Mouse (Mus musculus) intestine, embryonic 16.5 days (tissue): ENCODE data around the gene Arfgap3. TPM values are rescaled to one million over a fixed set of nuclear protein-coding genes. Genes with fewer than 3 reads are reported as not detected.
"Not testable (repeated sequence)": the region's sequence is repeated elsewhere in the genome, so short reads cannot be mapped to it uniquely, and the experiment has no call there.

Source experiments
- ATAC-seq: fragments of 200-750 bp; cut with Nextera tagmentation; 2 replicates; pipeline ENCODE4 v1.8.0; 2017; ENCODE audit warnings: moderate TSS enrichment, moderate library complexity
- H3K27ac ChIP-seq: fragments of 300-500 bp; sonication (generic); 2 replicates; pipeline ENCODE4 v1.5.1; 2014; ENCODE audit warnings: mild to moderate bottlenecking, low read length
- H3K27me3 ChIP-seq: fragments of 300-500 bp; sonication (generic); replicated peaks from 2 replicates; pipeline ENCODE4 v1.6.1; 2014; ENCODE audit warnings: low read length, control low read depth, mixed read lengths; ENCODE audit not compliant: control insufficient read depth, insufficient read depth
- H3K36me3 ChIP-seq: fragments of 300-500 bp; sonication (generic); 2 replicates; pipeline ENCODE4 v1.6.1; 2014; ENCODE audit warnings: low read length, control low read depth; ENCODE audit not compliant: control insufficient read depth, insufficient read depth
- H3K4me1 ChIP-seq: fragments of 300-500 bp; sonication (generic); 2 replicates; pipeline ENCODE4 v1.6.1; 2014; ENCODE audit warnings: low read length, control low read depth, mixed read lengths; ENCODE audit not compliant: control insufficient read depth, insufficient read depth
- H3K4me2 ChIP-seq: fragments of 300-500 bp; sonication (generic); 2 replicates; pipeline ENCODE4 v1.6.1; 2014; ENCODE audit warnings: low read depth, low read length, control low read depth
- H3K4me3 ChIP-seq: fragments of 300-500 bp; sonication (generic); 2 replicates; pipeline ENCODE4 v1.5.1; 2014; ENCODE audit warnings: mild to moderate bottlenecking, low read length
- H3K9ac ChIP-seq: fragments of 300-500 bp; sonication (generic); 2 replicates; pipeline ENCODE4 v1.6.1; 2014; ENCODE audit warnings: low read depth, low read length
- H3K9me3 ChIP-seq: fragments of 300-500 bp; sonication (generic); 2 replicates; pipeline ENCODE4 v1.6.1; 2016; ENCODE audit warnings: low read length, control low read depth; ENCODE audit not compliant: control insufficient read depth
- WGBS: fragments of 180-500 bp; shearing (Covaris S2); extraction: QIAGEN DNeasy Blood & Tissue Kit; methylation state at CpG from one replicate; pipeline ENCODE4 v1.1.7; 2014; 5-methylcytosine and 5-hydroxymethylcytosine counted together
- polyA plus RNA-seq: library from polyadenylated mRNA; unstranded; fragments of >200 nt; fragmentation: Nextera tagmentation; extraction: Ambion mirVana; gene quantifications from 2 replicates; pipeline ENCODE4 v1.2.1, GENCODE M21; 2015

The Arfgap3 gene
- polyA plus RNA-seq, 1 experiment from 2014 or later = 77.9 TPM

DNA sequence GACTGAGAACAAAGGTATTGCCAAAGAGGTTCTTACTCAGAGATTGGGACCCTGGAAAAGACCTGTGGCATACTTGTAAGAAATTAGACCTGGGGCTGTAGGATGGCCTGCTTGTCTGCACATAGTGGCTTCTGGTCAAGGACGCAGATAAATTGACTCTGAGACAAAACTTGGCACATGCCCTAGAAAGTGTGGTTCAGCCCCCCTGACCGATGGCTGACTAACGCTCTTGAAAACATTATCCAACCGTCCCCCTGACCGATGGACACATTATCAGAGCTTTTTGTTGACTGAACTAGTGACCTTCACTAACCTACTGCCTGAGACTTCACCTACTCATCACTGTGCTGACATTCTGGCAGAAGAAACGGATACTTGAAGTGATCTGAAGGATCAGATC, 80.1 kb downstream of the Arfgap3 start:
- not testable (repeated sequence) for H3K4me3 ChIP-seq, ATAC-seq, H3K9ac ChIP-seq, H3K4me2 ChIP-seq, H3K27ac ChIP-seq, H3K4me1 ChIP-seq, H3K27me3 ChIP-seq, H3K36me3 ChIP-seq, H3K9me3 ChIP-seq
- 78% methylated on average over 6 of the region's 6 CpGs for WGBS

- not testable (repeated sequence) for H3K4me1 ChIP-seq, ATAC-seq, H3K9me3 ChIP-seq, H3K36me3 ChIP-seq, H3K9ac ChIP-seq, H3K27me3 ChIP-seq, H3K4me2 ChIP-seq, H3K27ac ChIP-seq, H3K4me3 ChIP-seq
- WGBS = 41% methylated on average over 7 of the region's 7 CpGs
These were observed 81.6 kb downstream of the Arfgap3 start for GRCm38 (mm10) chr15:83268428-83268827.

GRCm38 (mm10) chr15:83265269-83265668, 84.8 kb downstream of the Arfgap3 start:
- H3K4me3 ChIP-seq = no peak overlapping the region
- no peak overlapping the region for H3K9ac ChIP-seq
- no peaks in the 10 kb centered on the region for H3K27me3 ChIP-seq
- no peaks in the 10 kb centered on the region for H3K4me1 ChIP-seq
- no peak overlapping the region for H3K27ac ChIP-seq
- ATAC-seq = no peak
- no peaks in the 10 kb centered on the region for H3K36me3 ChIP-seq
- H3K9me3 ChIP-seq = no peaks in the 10 kb centered on the region
- no peak overlapping the region for H3K4me2 ChIP-seq
- 10% methylated on average over 1 of the region's 1 CpGs for WGBS

DNA sequence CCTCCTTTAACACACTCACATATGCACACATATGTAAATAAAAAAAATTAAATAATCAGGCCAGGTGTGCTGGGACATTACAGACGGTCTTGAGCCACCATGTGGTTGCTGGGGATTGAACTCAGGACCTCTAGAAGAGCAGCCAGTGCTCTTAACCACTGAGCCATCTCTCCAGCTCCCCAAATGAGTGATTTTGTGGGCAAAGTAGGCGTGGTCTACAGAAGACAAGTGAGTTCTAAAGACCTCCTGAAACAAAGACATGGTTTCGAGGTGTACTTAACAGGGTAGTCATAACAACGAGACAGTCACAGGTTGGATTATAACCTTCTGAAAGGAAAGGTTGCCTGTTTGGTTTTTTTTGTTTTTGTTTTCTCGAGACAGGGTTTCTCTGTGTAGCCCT, 86.6 kb downstream of the Arfgap3 start:
- ATAC-seq = no peak
- WGBS = 78% methylated on average over 5 of the region's 5 CpGs
- Histone ChIP-seq H3K27me3 (no peaks in the 10 kb centered on the region), H3K4me1 (no peaks in the 10 kb centered on the region), H3K36me3 (no peaks in the 10 kb centered on the region), H3K9ac (no peak overlapping the region), H3K27ac (no peak overlapping the region), H3K4me2 (no peak overlapping the region), H3K4me3 (no peak overlapping the region), H3K9me3 (no peaks in the 10 kb centered on the region)

GRCm38 (mm10) chr15:83257906-83258305, 92.1 kb downstream of the Arfgap3 start:
- Histone ChIP-seq H3K9me3 (no peaks in the 10 kb centered on the region; the same call in 1 of the 2 replicates), H3K27ac (no peak overlapping the region), H3K9ac (no peak overlapping the region), H3K4me2 (no peak overlapping the region), H3K4me1 (no peaks in the 10 kb centered on the region), H3K27me3 (no peaks in the 10 kb centered on the region), H3K4me3 (no peak overlapping the region), H3K36me3 (no peaks in the 10 kb centered on the region)
- ATAC-seq = no peak
- WGBS = 65% methylated on average over 13 of the region's 13 CpGs

DNA sequence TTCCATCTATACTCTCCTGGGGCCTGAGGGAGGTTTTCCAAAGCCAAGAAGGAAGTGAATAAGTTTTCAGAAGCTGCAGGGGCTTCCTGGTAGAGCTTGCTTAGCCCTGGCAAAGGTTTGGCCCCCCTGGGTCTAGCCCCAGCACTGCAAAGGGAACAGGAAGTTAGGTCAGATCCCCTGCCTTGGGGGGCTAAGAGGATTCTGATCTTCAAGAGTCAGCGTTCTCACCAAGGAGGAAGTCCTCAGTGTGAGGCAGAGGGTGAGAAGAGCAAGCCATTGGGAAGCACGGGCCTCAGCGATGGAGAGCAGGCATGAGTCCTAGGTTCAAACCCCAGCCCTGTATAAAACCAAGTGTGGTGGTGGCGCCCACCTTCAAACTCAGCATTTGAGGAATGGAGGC, 93.6 kb downstream of the Arfgap3 start:
- Histone ChIP-seq H3K4me1 (0 out of 2 replicates have a peak, but pooled peaks cover 3% of the 10 kb centered on the region), H3K27me3 (peaks cover 8% of the 10 kb centered on the region; the same call in 1 of the 2 replicates), H3K9me3 (no peaks in the 10 kb centered on the region; the same call in 1 of the 2 replicates), H3K36me3 (no peaks in the 10 kb centered on the region), H3K27ac (no peak overlapping the region), H3K9ac (no peak overlapping the region), H3K4me2 (no peak overlapping the region), H3K4me3 (no peak overlapping the region)
- WGBS = 72% methylated on average over 4 of the region's 4 CpGs
- ATAC-seq = no peak

- Histone ChIP-seq H3K4me3 (no peak overlapping the region), H3K9me3 (no peaks in the 10 kb centered on the region; the same call in 1 of the 2 replicates), H3K9ac (no peak overlapping the region), H3K27ac (no peak overlapping the region), H3K27me3 (peaks cover 13% of the 10 kb centered on the region; the same call in 1 of the 2 replicates), H3K36me3 (no peaks in the 10 kb centered on the region), H3K4me1 (0 out of 2 replicates have a peak, but pooled peaks cover 6% of the 10 kb centered on the region), H3K4me2 (no peak overlapping the region)
- WGBS = 83% methylated on average over 7 of the region's 7 CpGs
- no peak for ATAC-seq
These were observed 94.1 kb downstream of the Arfgap3 start for GRCm38 (mm10) chr15:83255944-83256343.

- H3K9me3 ChIP-seq = no peaks in the 10 kb centered on the region; the same call in 1 of the 2 replicates
- no peak overlapping the region for H3K27ac ChIP-seq
- 97% methylated on average over 4 of the region's 4 CpGs for WGBS
- no peaks in the 10 kb centered on the region for H3K36me3 ChIP-seq
- no peak overlapping the region for H3K9ac ChIP-seq
- no peak overlapping the region for H3K4me3 ChIP-seq
- H3K27me3 ChIP-seq = peaks cover 15% of the 10 kb centered on the region; the same call in 1 of the 2 replicates
- no peak for ATAC-seq
- H3K4me2 ChIP-seq = no peak overlapping the region
- peaks cover 11% of the 10 kb centered on the region; the same call in 1 of the 2 replicates for H3K4me1 ChIP-seq
These were observed 94.8 kb downstream of the Arfgap3 start for GRCm38 (mm10) chr15:83255191-83255782.

- ATAC-seq = no peak
- Histone ChIP-seq H3K9ac (no peak overlapping the region), H3K9me3 (no peaks in the 10 kb centered on the region; the same call in 1 of the 2 replicates), H3K4me1 (peaks cover 11% of the 10 kb centered on the region; the same call in 1 of the 2 replicates), H3K4me2 (no peak overlapping the region), H3K36me3 (no peaks in the 10 kb centered on the region), H3K27me3 (peaks cover 15% of the 10 kb centered on the region; the same call in 1 of the 2 replicates), H3K4me3 (no peak overlapping the region), H3K27ac (no peak overlapping the region)
- WGBS = 64% methylated on average over 10 of the region's 10 CpGs
These were observed 95.5 kb downstream of the Arfgap3 start for GRCm38 (mm10) chr15:83254372-83255070.
